ENCODE assay signal across 8 mouse cellular contexts in the genomic region with DNA sequence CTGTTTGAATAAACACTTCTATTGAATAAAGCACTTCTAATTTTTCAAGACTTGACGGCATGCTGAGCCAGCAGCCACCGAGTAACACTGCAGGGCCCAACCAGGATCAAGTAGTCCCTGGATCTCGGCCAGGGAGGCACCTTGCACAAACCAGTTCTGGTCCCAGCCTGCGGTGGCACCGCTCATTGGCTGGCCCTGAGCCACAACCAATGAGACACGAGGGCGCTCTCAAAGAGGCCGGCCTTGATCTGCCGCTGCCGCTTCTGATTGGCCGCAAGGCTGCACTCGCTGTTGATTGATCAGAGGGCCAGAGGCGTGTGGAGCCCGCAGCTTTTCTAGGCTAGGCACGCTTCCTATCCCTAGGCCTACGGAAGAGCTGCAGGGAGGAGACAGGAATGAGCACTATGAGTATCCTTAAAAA. TPM values are rescaled to one million over a fixed set of nuclear protein-coding genes. Genes with fewer than 3 reads are reported as not detected.
A peak's percentile ranks its signal among the peaks of the same experiment; 100 is the strongest.
DNase-seq lines count a peak whose midpoint lies in the region; ATAC-seq and TF ChIP-seq lines count a peak whose summit lies in the region.

No protein-coding gene starts in this region.

- H3K4me1 ChIP-seq in E14TG2a.4 (replicated peaks; ENCODE audit: low read depth, low read length): peaks cover 80% of the 10 kb centered on the region
- H3K4me1 ChIP-seq in forebrain, embryonic 14.5 days (ENCODE audit: control insufficient read depth, insufficient read depth, low read length): no peaks in the 10 kb centered on the region
- H3K4me1 ChIP-seq in heart, postnatal 0 days (ENCODE audit: control insufficient read depth, insufficient read depth): 0 out of 2 replicates have a peak, but pooled peaks cover 6% of the 10 kb centered on the region
- peaks cover 16% of the 10 kb centered on the region for H3K4me1 ChIP-seq in liver, embryonic 13.5 days (replicated peaks)
- H3K4me1 ChIP-seq in stomach, embryonic 16.5 days (ENCODE audit: control insufficient read depth, insufficient read depth, low read length): peaks cover 15% of the 10 kb centered on the region

- peak overlapping the region; percentile 65 for H3K4me3 ChIP-seq in E14TG2a.4 (replicated peaks; ENCODE audit: low read length)
- H3K4me3 ChIP-seq in forebrain, embryonic 14.5 days (ENCODE audit: low read depth, low read length): peak overlapping the region; percentile 13; the same call in 1 of the 2 replicates
- no peak overlapping the region for H3K4me3 ChIP-seq in heart, postnatal 0 days (ENCODE audit: low read depth, low read length)
- no peak overlapping the region for H3K4me3 ChIP-seq in liver, embryonic 13.5 days (replicated peaks)
- no peak overlapping the region for H3K4me3 ChIP-seq in stomach, embryonic 16.5 days (replicated peaks; ENCODE audit: low read length)

- peak overlapping the region; percentile 49; the same call in 1 of the 2 replicates for H3K27ac ChIP-seq in forebrain, embryonic 14.5 days (ENCODE audit: low read depth, low read length)
- no peak overlapping the region for H3K27ac ChIP-seq in heart, postnatal 0 days (ENCODE audit: low read depth)
- no peak overlapping the region for H3K27ac ChIP-seq in liver, embryonic 13.5 days
- peak overlapping the region; percentile 90 for H3K27ac ChIP-seq in stomach, embryonic 16.5 days (ENCODE audit: low read length)

- under 1% methylated on average over 16 of the region's 16 CpGs for WGBS in forebrain, embryonic 14.5 days
- under 1% methylated on average over 16 of the region's 16 CpGs for WGBS in heart, postnatal 0 days
- WGBS in liver, embryonic 13.5 days (ENCODE audit: insufficient replicate concordance): 3% methylated on average over 16 of the region's 16 CpGs
- under 1% methylated on average over 16 of the region's 16 CpGs for WGBS in stomach, embryonic 16.5 days

- no peaks in the 10 kb centered on the region for H3K36me3 ChIP-seq in E14TG2a.4 (ENCODE audit: insufficient read depth, low read length)
- no peaks in the 10 kb centered on the region for H3K36me3 ChIP-seq in forebrain, embryonic 14.5 days (ENCODE audit: control insufficient read depth, insufficient read depth, low read length)
- H3K36me3 ChIP-seq in heart, postnatal 0 days (replicated peaks; ENCODE audit: control insufficient read depth, insufficient read depth, low read length): no peaks in the 10 kb centered on the region
- no peaks in the 10 kb centered on the region for H3K36me3 ChIP-seq in liver, embryonic 13.5 days
- no peaks in the 10 kb centered on the region for H3K36me3 ChIP-seq in stomach, embryonic 16.5 days (ENCODE audit: control insufficient read depth, insufficient read depth, low read length)

- peak overlapping the region; percentile 42 for H3K4me2 ChIP-seq in forebrain, embryonic 14.5 days (ENCODE audit: low read length)
- H3K4me2 ChIP-seq in heart, postnatal 0 days (ENCODE audit: low read depth, low read length): peak overlapping the region; percentile 38
- peak overlapping the region; percentile 50 for H3K4me2 ChIP-seq in liver, embryonic 13.5 days
- H3K4me2 ChIP-seq in stomach, embryonic 16.5 days (ENCODE audit: low read depth, low read length): peak overlapping the region; percentile 30

- peak overlapping the region; percentile 30; the same call in 1 of the 2 replicates for H3K9ac ChIP-seq in forebrain, embryonic 14.5 days (ENCODE audit: low read length)
- no peak overlapping the region for H3K9ac ChIP-seq in heart, postnatal 0 days (replicated peaks; ENCODE audit: low read depth, low read length)
- H3K9ac ChIP-seq in liver, embryonic 13.5 days: peak overlapping the region; percentile 49; the same call in 1 of the 2 replicates
- H3K9ac ChIP-seq in stomach, embryonic 16.5 days (ENCODE audit: low read length): peak overlapping the region; percentile 44; the same call in 1 of the 2 replicates

- no peak for TF ChIP-seq EP300 in heart, postnatal 0 days (IDR thresholded peaks at IDR 0.05; ENCODE audit: low read depth)

- DNase-seq in cerebellum, adult 11 months: peak; percentile 94
- peak; percentile 99 for DNase-seq in forebrain, embryonic 14.5 days (ENCODE audit: low spot score)
- peak; percentile 90 for DNase-seq in heart, postnatal 0 days (ENCODE audit: low spot score)
- DNase-seq in kidney, postnatal 36 days: peak; percentile 98
- DNase-seq in liver, embryonic 13.5 days: peak; percentile 81
- DNase-seq in neural tube, embryonic 10.5 days (ENCODE audit: extremely low spot score, low spot score): peak; percentile 69

- ATAC-seq in forebrain, embryonic 14.5 days: peak; percentile 98
- peak; percentile 96 for ATAC-seq in heart, postnatal 0 days (ENCODE audit: insufficient read depth, low read depth)
- peak; percentile 97 for ATAC-seq in liver, embryonic 13.5 days (ENCODE audit: low read depth)
- ATAC-seq in stomach, embryonic 16.5 days (ENCODE audit: insufficient read depth, low FRiP score): peak; percentile 94

- H3K9me3 ChIP-seq in E14TG2a.4 (ENCODE audit: low read length): no peaks in the 10 kb centered on the region
- no peaks in the 10 kb centered on the region for H3K9me3 ChIP-seq in forebrain, embryonic 14.5 days (replicated peaks; ENCODE audit: control insufficient read depth, low read length)
- H3K9me3 ChIP-seq in heart, postnatal 0 days (replicated peaks; ENCODE audit: control insufficient read depth, low read length): no peaks in the 10 kb centered on the region
- no peaks in the 10 kb centered on the region for H3K9me3 ChIP-seq in liver, embryonic 13.5 days (replicated peaks)
- H3K9me3 ChIP-seq in stomach, embryonic 16.5 days (replicated peaks; ENCODE audit: control insufficient read depth, low read length): no peaks in the 10 kb centered on the region

- H3K27me3 ChIP-seq in E14TG2a.4 (ENCODE audit: insufficient read depth, low read length): peaks cover 6% of the 10 kb centered on the region
- H3K27me3 ChIP-seq in forebrain, embryonic 14.5 days (replicated peaks; ENCODE audit: control insufficient read depth, insufficient read depth, low read length): no peaks in the 10 kb centered on the region
- no peaks in the 10 kb centered on the region for H3K27me3 ChIP-seq in heart, postnatal 0 days (ENCODE audit: control insufficient read depth, insufficient read depth, low read length)
- peaks cover 4% of the 10 kb centered on the region; the same call in 1 of the 2 replicates for H3K27me3 ChIP-seq in liver, embryonic 13.5 days
- H3K27me3 ChIP-seq in stomach, embryonic 16.5 days (ENCODE audit: control insufficient read depth, insufficient read depth, low read length): no peaks in the 10 kb centered on the region

- TF ChIP-seq CTCF in E14TG2a.4 (conservative IDR thresholded peaks at IDR 0.05; ENCODE audit: low read length): no peak
- no peak for TF ChIP-seq CTCF in heart, postnatal 0 days (IDR thresholded peaks at IDR 0.05; ENCODE audit: low read depth)

RNA-seq across cellular contexts. Expression of a gene that starts 1.2 kb away (rescaled TPM):
- 0.12 and 0.34 TPM in 2 replicates for polyA plus RNA-seq in forebrain, embryonic 14.5 days (2014; fragmentation: Nextera tagmentation; extraction: Ambion mirVana)
- not detected in 2 replicates for total RNA-seq in heart, postnatal 0 days (2014; rRNA removed; ENCODE audit: low replicate concordance)
- 0.11 and 0.27 TPM in 2 replicates for polyA plus RNA-seq in heart, postnatal 0 days (2015; fragmentation: Nextera tagmentation; extraction: Ambion mirVana)
- 0.09 and 0.20 TPM in 2 replicates for polyA plus RNA-seq in liver, embryonic 13.5 days (2015; fragmentation: Nextera tagmentation; extraction: Ambion mirVana)
- 1.3 and 1.4 TPM in 2 replicates for polyA plus RNA-seq in stomach, embryonic 16.5 days (2015; fragmentation: Nextera tagmentation; extraction: Ambion mirVana)

RNA-seq across cellular contexts. Expression of a gene that starts 11.4 kb away (rescaled TPM):
- polyA plus RNA-seq in forebrain, embryonic 14.5 days (2014; fragmentation: Nextera tagmentation; extraction: Ambion mirVana): 8.7 and 9.6 TPM in 2 replicates
- total RNA-seq in heart, postnatal 0 days (2014; rRNA removed; ENCODE audit: low replicate concordance): 12.1 and 13.4 TPM in 2 replicates
- 2.9 and 3.2 TPM in 2 replicates for polyA plus RNA-seq in heart, postnatal 0 days (2015; fragmentation: Nextera tagmentation; extraction: Ambion mirVana)
- polyA plus RNA-seq in liver, embryonic 13.5 days (2015; fragmentation: Nextera tagmentation; extraction: Ambion mirVana): 2.8 and 3.8 TPM in 2 replicates
- 6.5 and 7.9 TPM in 2 replicates for polyA plus RNA-seq in stomach, embryonic 16.5 days (2015; fragmentation: Nextera tagmentation; extraction: Ambion mirVana)

RNA-seq across cellular contexts. Expression of a gene that starts 12.7 kb away (rescaled TPM):
- polyA plus RNA-seq in forebrain, embryonic 14.5 days (2014; fragmentation: Nextera tagmentation; extraction: Ambion mirVana): 0.20 and 0.25 TPM in 2 replicates
- total RNA-seq in heart, postnatal 0 days (2014; rRNA removed; ENCODE audit: low replicate concordance): 1.1 and 73.4 TPM in 2 replicates
- 0.56 and 0.60 TPM in 2 replicates for polyA plus RNA-seq in heart, postnatal 0 days (2015; fragmentation: Nextera tagmentation; extraction: Ambion mirVana)
- polyA plus RNA-seq in liver, embryonic 13.5 days (2015; fragmentation: Nextera tagmentation; extraction: Ambion mirVana): 0.09 and 0.50 TPM in 2 replicates
- 4.7 and 9.5 TPM in 2 replicates for polyA plus RNA-seq in stomach, embryonic 16.5 days (2015; fragmentation: Nextera tagmentation; extraction: Ambion mirVana)

RNA-seq across cellular contexts. Expression of a gene that starts 26.0 kb away (rescaled TPM):
- 909 and 1,141 TPM in 2 replicates for polyA plus RNA-seq in forebrain, embryonic 14.5 days (2014; fragmentation: Nextera tagmentation; extraction: Ambion mirVana)
- 1,408 and 1,527 TPM in 2 replicates for total RNA-seq in heart, postnatal 0 days (2014; rRNA removed; ENCODE audit: low replicate concordance)
- 4,395 and 4,405 TPM in 2 replicates for polyA plus RNA-seq in heart, postnatal 0 days (2015; fragmentation: Nextera tagmentation; extraction: Ambion mirVana)
- polyA plus RNA-seq in liver, embryonic 13.5 days (2015; fragmentation: Nextera tagmentation; extraction: Ambion mirVana): 690 and 705 TPM in 2 replicates
- 1,000 and 1,051 TPM in 2 replicates for polyA plus RNA-seq in stomach, embryonic 16.5 days (2015; fragmentation: Nextera tagmentation; extraction: Ambion mirVana)

RNA-seq across cellular contexts. Expression of a gene that starts 34.7 kb away (rescaled TPM):
- 1.7 and 6.4 TPM in 2 replicates for polyA plus RNA-seq in forebrain, embryonic 14.5 days (2014; fragmentation: Nextera tagmentation; extraction: Ambion mirVana)
- total RNA-seq in heart, postnatal 0 days (2014; rRNA removed; ENCODE audit: low replicate concordance): 0.54 and 3.3 TPM in 2 replicates
- polyA plus RNA-seq in heart, postnatal 0 days (2015; fragmentation: Nextera tagmentation; extraction: Ambion mirVana): 0.94 and 1.9 TPM in 2 replicates
- 1.6 and 2.1 TPM in 2 replicates for polyA plus RNA-seq in liver, embryonic 13.5 days (2015; fragmentation: Nextera tagmentation; extraction: Ambion mirVana)
- 3.6 and 4.1 TPM in 2 replicates for polyA plus RNA-seq in stomach, embryonic 16.5 days (2015; fragmentation: Nextera tagmentation; extraction: Ambion mirVana)

Comparison
In these comparisons a context has a peak if more than half of its experiments do, and no peak if none do; other contexts are left out.
1. H3K4me3 ChIP-seq: peak in E14TG2a.4 (single experiment) and forebrain, embryonic 14.5 days (single experiment); none in heart, postnatal 0 days (single experiment), liver, embryonic 13.5 days (single experiment) and stomach, embryonic 16.5 days (single experiment).
2. H3K27ac ChIP-seq: peak in forebrain, embryonic 14.5 days (single experiment) and stomach, embryonic 16.5 days (single experiment); none in heart, postnatal 0 days (single experiment) and liver, embryonic 13.5 days (single experiment).
3. Peak in every context shown above with its lines, with median percentiles within 50 percentile points of each other: DNase-seq, ATAC-seq and H3K4me2 ChIP-seq.